Mouse (Mus musculus) C2C12 (cell line): ENCODE data around the gene Nav1.

Experiments used
- CEBPB ChIP-seq: IDR thresholded peaks from one replicate; pipeline ENCODE4 v1.6.1; 2011; ENCODE audit warnings: low read depth, mild to moderate bottlenecking, control low read depth, moderate library complexity
- CTCF ChIP-seq: IDR thresholded peaks from one replicate; pipeline ENCODE4 v1.5.1; 2011; ENCODE audit not compliant: control insufficient read depth, insufficient read depth, insufficient read length
- FOSL1 ChIP-seq: IDR thresholded peaks from one replicate; pipeline ENCODE4 v1.8.0; 2011; ENCODE audit warnings: mild to moderate bottlenecking, low read length; ENCODE audit not compliant: poor library complexity, insufficient read depth, severe bottlenecking
- MAX ChIP-seq: IDR thresholded peaks from one replicate; pipeline ENCODE4 v1.6.1; 2011; ENCODE audit warnings: mild to moderate bottlenecking, control low read depth
- MYOD1 ChIP-seq: IDR thresholded peaks from one replicate; pipeline ENCODE4 v1.6.1; 2011; ENCODE audit warnings: low read depth; ENCODE audit not compliant: control insufficient read depth, insufficient read length
- MYOG ChIP-seq: IDR thresholded peaks from one replicate; pipeline ENCODE4 v1.6.1; 2011; ENCODE audit not compliant: control insufficient read depth, insufficient read length; ENCODE audit errors: extremely low read depth
- USF1 ChIP-seq: IDR thresholded peaks from one replicate; pipeline ENCODE4 v1.6.1; 2011; ENCODE audit warnings: low read depth, mild to moderate bottlenecking, control low read depth, moderate library complexity

DNA sequence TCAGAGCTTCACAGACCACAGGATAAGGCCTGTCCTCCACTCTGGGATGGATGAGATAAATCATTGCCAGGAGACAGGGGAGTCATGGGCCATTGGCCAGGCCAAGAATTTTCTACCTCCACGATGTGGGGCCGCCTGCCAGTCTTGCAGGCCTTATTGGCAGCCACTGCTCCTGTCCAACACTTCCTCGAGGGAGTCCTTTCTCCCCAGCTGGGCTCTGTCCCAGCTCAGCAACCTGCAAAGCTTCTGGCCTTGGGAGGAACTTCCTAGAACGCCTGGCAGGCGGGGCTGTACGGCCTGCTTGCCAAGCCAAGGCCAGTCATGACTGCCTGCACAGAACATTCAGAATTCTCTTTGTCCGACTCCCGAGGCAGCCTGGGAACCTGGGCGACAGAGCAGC is 58.3 kb downstream of the Nav1 start:
- TF ChIP-seq CTCF (no peak), MYOD1 (no peak), MAX (no peak), MYOG (no peak), CEBPB (no peak), USF1 (no peak), FOSL1 (no peak)
